Mouse (Mus musculus) CH12.LX (cell line): ENCODE measurements around the gene Zbtb21.

Experiments
- CHD2 ChIP-seq: IDR thresholded peaks from 2 replicates; pipeline ENCODE4 v1.6.1; 2011; ENCODE audit warnings: low read length, improper control_type of control experiment
- CTCF ChIP-seq, 2 experiments: IDR thresholded peaks in 1 of 2; conservative IDR thresholded peaks in 1 of 2; 2 replicates each; pipeline ENCODE4 v1.5.1; 2011 to 2012; ENCODE audit warnings: low read depth in 2 of 2, low read length in 2 of 2, improper control_type of control experiment in 1 of 2, inconsistent platforms in 1 of 2, mild to moderate bottlenecking in 1 of 2, moderate library complexity in 1 of 2
- ELF1 ChIP-seq: IDR thresholded peaks from 2 replicates; pipeline ENCODE4 v1.6.1; 2014; ENCODE audit warnings: low read depth, mild to moderate bottlenecking, inconsistent platforms, low read length, improper control_type of control experiment
- ETS1 ChIP-seq: conservative IDR thresholded peaks from 2 replicates; pipeline ENCODE4 v1.6.1; 2012; ENCODE audit warnings: low read depth, mild to moderate bottlenecking, inconsistent platforms, low read length, improper control_type of control experiment, moderate library complexity
- POLR2A ChIP-seq: IDR thresholded peaks from 2 replicates; pipeline ENCODE4 v1.6.1; 2011; ENCODE audit warnings: low read depth, mild to moderate bottlenecking, improper control_type of control experiment, low read length
- TBP ChIP-seq: conservative IDR thresholded peaks from 2 replicates; pipeline ENCODE4 v1.6.1; 2011; ENCODE audit warnings: low read depth, low read length, improper control_type of control experiment
- USF2 ChIP-seq: conservative IDR thresholded peaks from 2 replicates; pipeline ENCODE4 v1.6.1; 2011; ENCODE audit warnings: low read depth, low read length, improper control_type of control experiment
- ZMIZ1 ChIP-seq: IDR thresholded peaks from 2 replicates; pipeline ENCODE4 v1.6.1; 2012; ENCODE audit warnings: low read depth, mild to moderate bottlenecking, inconsistent platforms, low read length, improper control_type of control experiment
- ZNF384 ChIP-seq: IDR thresholded peaks from 2 replicates; pipeline ENCODE4 v1.6.1; 2012; ENCODE audit warnings: low read depth, low read length, improper control_type of control experiment, inconsistent platforms

DNA sequence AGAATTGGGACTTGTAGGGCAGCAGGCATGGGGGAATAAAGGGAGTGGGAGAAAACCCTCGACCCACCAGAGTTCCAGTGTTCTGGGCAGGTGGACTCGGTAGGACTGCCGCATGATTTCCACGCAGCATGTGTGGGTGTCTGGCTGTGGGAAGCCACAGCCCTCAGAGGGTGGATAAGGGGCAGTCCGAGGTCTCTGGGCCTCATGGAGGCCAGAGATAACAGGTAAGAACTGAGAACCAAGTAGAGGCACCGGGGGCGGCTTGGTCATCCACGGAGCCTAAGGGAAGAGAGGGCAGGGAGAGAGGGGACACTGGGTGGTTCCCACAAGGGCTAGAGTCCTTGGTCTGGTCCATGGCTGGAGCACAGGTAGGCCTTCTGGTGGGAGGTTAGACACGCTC lies 36.0 kb downstream of the Zbtb21 start:
- TF ChIP-seq CTCF (conservative IDR thresholded peaks at IDR 0.05 in 1 of 2, IDR thresholded peaks at IDR 0.05 in 1 of 2; ENCODE audit: low read depth in 2 of 2, low read length in 2 of 2) (no peak), POLR2A (no peak), ZMIZ1 (no peak), TBP (no peak), ETS1 (no peak), ZNF384 (no peak), CHD2 (no peak), USF2 (no peak), ELF1 (no peak)
